Mouse (Mus musculus) cerebellum, adult 2 months (tissue): ENCODE data around the gene Cep68.

ENCODE experiments used
- CTCF ChIP-seq: fragments of 200-500 bp; IDR thresholded peaks from 2 replicates; pipeline ENCODE4 v1.5.1; 2011; ENCODE audit warnings: low read depth, mild to moderate bottlenecking, control low read depth, low read length, moderate library complexity, borderline replicate concordance; ENCODE audit not compliant: insufficient read depth
- POLR2A ChIP-seq: fragments of 200-500 bp; IDR thresholded peaks from 2 replicates; pipeline ENCODE4 v1.6.1; 2011; ENCODE audit warnings: low read length, control low read depth, borderline replicate concordance; ENCODE audit not compliant: insufficient read depth

DNA sequence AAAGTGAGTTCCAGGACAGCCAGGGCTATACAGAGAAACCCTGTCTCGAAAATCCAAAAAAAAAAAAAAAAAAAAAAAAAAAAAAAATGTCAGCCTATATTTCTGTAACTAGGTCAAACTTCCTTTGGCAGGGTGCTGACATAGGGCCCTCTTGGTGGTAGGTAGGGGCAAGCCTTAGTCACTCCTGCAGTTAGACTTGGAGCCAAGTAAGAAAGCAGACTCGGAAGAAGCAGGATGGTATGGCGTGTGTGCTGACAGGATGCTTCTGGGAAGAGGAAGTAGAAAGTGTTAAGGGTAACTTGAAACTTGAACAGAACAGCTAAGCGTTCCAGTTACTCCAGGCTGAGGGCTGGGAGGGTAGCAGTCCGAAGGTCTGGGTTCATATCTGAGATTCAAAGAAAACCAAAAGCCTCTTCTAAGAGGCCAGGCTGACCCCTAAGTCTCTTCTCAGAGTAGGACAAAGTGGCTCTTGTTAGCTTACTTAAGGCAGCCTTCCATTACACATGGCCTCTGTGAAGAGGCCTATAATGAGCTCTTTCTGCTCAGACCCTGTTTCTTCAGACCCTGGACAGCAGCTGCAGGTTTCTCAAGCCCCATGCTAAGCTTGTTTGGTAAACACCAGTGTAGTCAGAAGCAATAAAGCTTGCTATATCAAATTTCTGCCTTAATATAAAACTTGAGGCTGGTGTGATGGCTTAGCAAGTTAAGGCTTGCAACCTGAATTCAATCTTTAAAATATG lies 17.0 kb downstream of the Cep68 start:
- TF ChIP-seq POLR2A (no peak), CTCF (no peak)
